Mouse (Mus musculus): ENCODE results near the gene Teddm1b. TPM values are rescaled to one million over a fixed set of nuclear protein-coding genes. Genes with fewer than 3 reads are reported as not detected.

Teddm1b gene
- total RNA-seq, 2 experiments from 2014 or later = 0.14 to 0.18 TPM

- intact Hi-C loops (cut with DNase I) = no loop called here
- Histone ChIP-seq H3K4me3 (no peak overlapping the region), H3K27ac (no peak overlapping the region)
- no peak for DNase-seq (ENCODE audit: extremely low spot score in 1 of 2, low spot score in 2 of 2)
- TF ChIP-seq CTCF (IDR thresholded peaks at IDR 0.05) = no peak
These were observed 50.5 kb downstream of the Teddm1b start for GRCm38 (mm10) chr1:153924395-153925385.

Small RNAs within 50 kb of the gene (microRNA-seq; reads per million reads assigned to microRNA genes)
- gene Mir8114 = 13.1 to 24.6 reads per million in 2 experiments

Other genes starting within 250 kb of the Teddm1b start
- 10 to 100 TPM; 61.1 to 63.2 TPM for gene Rgs8, start 221.3 kb upstream of the Teddm1b start, total RNA-seq (2021)
- 10 to 100 TPM in 1 of 2 experiments, 1 to 10 TPM in 1; 8.9 to 11.0 TPM for gene Rgs16, start 134.0 kb upstream of the Teddm1b start, total RNA-seq (2021)
- gene Rnasel, start 124.9 kb upstream of the Teddm1b start, total RNA-seq (2021) = 10 to 100 TPM; 10.9 to 12.5 TPM
- 1 to 10 TPM; 1.7 to 2.6 TPM for gene Rgsl1, start 30.2 kb upstream of the Teddm1b start, total RNA-seq (2021)
- gene Teddm1a, start 17.4 kb downstream of the Teddm1b start, total RNA-seq (2021) = not detected
- gene Glul, start 25.6 kb downstream of the Teddm1b start, total RNA-seq (2021) = 1,000 to 10,000 TPM; 1,896 to 2,040 TPM
- 1 to 10 TPM; 3.4 to 3.9 TPM for gene Teddm2, start 25.9 kb downstream of the Teddm1b start, total RNA-seq (2021)